Mouse (Mus musculus): ENCODE measurements around the gene B3gnt4. TPM values are rescaled to one million over a fixed set of nuclear protein-coding genes. Genes with fewer than 3 reads are reported as not detected.

B3gnt4 gene
- total RNA-seq (2014; rRNA removed) (not detected in 2 replicates), polyA plus RNA-seq (2012; rRNA removed) (not detected in 2 replicates)

DNA sequence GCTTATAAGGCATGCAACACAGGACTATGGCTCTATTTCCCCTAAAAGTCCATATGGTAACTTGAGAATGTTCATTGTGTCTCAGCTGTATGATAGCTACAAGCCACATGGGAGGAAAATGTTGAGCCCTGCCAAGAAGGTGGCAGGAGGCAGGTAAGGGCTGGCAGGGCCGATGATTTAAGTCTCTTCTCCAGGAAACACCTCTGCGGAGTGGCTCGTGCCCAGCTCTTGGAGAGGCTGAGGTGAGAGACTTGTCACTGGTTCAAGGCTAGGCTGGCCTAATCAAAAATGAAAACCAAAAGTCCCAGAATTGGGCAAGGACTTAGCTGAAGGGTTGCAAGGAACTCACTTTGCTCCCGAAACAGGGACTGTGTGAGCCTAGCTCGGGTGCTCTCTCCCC, at the start of gene B3gnt4:
TSS of gene B3gnt4 (plus strand) at position 301 of the 400 bp plus-strand sequence.
- Histone ChIP-seq H3K4me1 (ENCODE audit: control insufficient read depth, insufficient read depth, low read length) (peaks cover 3% of the 10 kb centered on the region; the same call in 1 of the 2 replicates), H3K36me3 (ENCODE audit: control insufficient read depth, insufficient read depth, low read length) (no peaks in the 10 kb centered on the region), H3K4me3 (ENCODE audit: insufficient read depth, low read depth, low read length) (no peak within 1 kb of the TSS), H3K9ac (ENCODE audit: low read depth, low read length) (no peak within 1 kb of the TSS), H3K27me3 (ENCODE audit: control insufficient read depth, insufficient read depth, low read length) (peaks cover 8% of the 10 kb centered on the region; the same call in 1 of the 2 replicates), H3K79me2 (ENCODE audit: control insufficient read depth, insufficient read depth, low read length) (no peaks in the 10 kb centered on the region), H3K27ac (replicated peaks; ENCODE audit: insufficient read depth, low read depth, low read length) (no peak within 1 kb of the TSS)
- WGBS = 83% methylated on average over 5 of the region's 5 CpGs
- no peak for DNase-seq (ENCODE audit: extremely low read depth, low read depth, low spot score)
- TF ChIP-seq CTCF (IDR thresholded peaks at IDR 0.05; ENCODE audit: low read depth, low read length) = no peak
- TF ChIP-seq POLR2A (IDR thresholded peaks at IDR 0.05; ENCODE audit: extremely low read depth, insufficient read depth, low read length) = no peak

- no peak overlapping the region for H3K4me3 ChIP-seq (ENCODE audit: insufficient read depth, low read depth, low read length)
- TF ChIP-seq POLR2A (IDR thresholded peaks at IDR 0.05; ENCODE audit: extremely low read depth, insufficient read depth, low read length) (no peak), CTCF (IDR thresholded peaks at IDR 0.05; ENCODE audit: low read depth, low read length) (no peak)
- no peak overlapping the region for H3K9ac ChIP-seq (ENCODE audit: low read depth, low read length)
- H3K79me2 ChIP-seq (ENCODE audit: control insufficient read depth, insufficient read depth, low read length) = no peaks in the 10 kb centered on the region
- WGBS = 41% methylated on average over 5 of the region's 5 CpGs
- H3K27ac ChIP-seq (replicated peaks; ENCODE audit: insufficient read depth, low read depth, low read length) = no peak overlapping the region
- H3K27me3 ChIP-seq (ENCODE audit: control insufficient read depth, insufficient read depth, low read length) = no peaks in the 10 kb centered on the region
- H3K4me1 ChIP-seq (ENCODE audit: control insufficient read depth, insufficient read depth, low read length) = no peaks in the 10 kb centered on the region
- no peak for DNase-seq (ENCODE audit: extremely low read depth, low read depth, low spot score)
- no peaks in the 10 kb centered on the region for H3K36me3 ChIP-seq (ENCODE audit: control insufficient read depth, insufficient read depth, low read length)
Measured at GRCm38 (mm10) chr5:123461420-123461819, 48.8 kb upstream of the B3gnt4 start.

DNA sequence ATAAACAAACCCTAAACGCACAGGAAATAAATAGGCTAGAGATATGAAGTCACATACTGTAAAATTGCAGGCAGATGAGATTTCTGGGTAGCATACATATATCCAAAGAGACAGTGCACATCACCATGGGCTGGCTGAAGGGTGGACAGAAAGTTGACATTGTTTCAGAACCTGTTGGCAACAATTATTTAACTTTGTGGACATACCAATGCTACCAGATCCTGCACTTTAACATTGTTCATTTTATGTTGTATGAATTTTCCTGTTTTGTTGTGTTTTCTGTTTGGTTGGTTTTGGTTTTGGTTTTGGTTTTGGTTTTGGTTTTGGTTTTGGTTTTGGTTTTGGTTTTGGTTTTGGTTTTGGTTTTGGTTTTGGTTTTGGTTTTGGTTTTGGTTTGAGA, 45.6 kb upstream of the B3gnt4 start:
- no peak for DNase-seq (ENCODE audit: extremely low read depth, low read depth, low spot score)
- 87% methylated on average over 1 of the region's 1 CpGs for WGBS
- Histone ChIP-seq H3K79me2 (ENCODE audit: control insufficient read depth, insufficient read depth, low read length) (no peaks in the 10 kb centered on the region), H3K4me1 (ENCODE audit: control insufficient read depth, insufficient read depth, low read length) (no peaks in the 10 kb centered on the region), H3K9ac (ENCODE audit: low read depth, low read length) (no peak overlapping the region), H3K4me3 (ENCODE audit: insufficient read depth, low read depth, low read length) (no peak overlapping the region), H3K27me3 (ENCODE audit: control insufficient read depth, insufficient read depth, low read length) (no peaks in the 10 kb centered on the region), H3K36me3 (ENCODE audit: control insufficient read depth, insufficient read depth, low read length) (no peaks in the 10 kb centered on the region), H3K27ac (replicated peaks; ENCODE audit: insufficient read depth, low read depth, low read length) (no peak overlapping the region)
- TF ChIP-seq POLR2A (IDR thresholded peaks at IDR 0.05; ENCODE audit: extremely low read depth, insufficient read depth, low read length) (no peak), CTCF (IDR thresholded peaks at IDR 0.05; ENCODE audit: low read depth, low read length) (no peak)

DNA sequence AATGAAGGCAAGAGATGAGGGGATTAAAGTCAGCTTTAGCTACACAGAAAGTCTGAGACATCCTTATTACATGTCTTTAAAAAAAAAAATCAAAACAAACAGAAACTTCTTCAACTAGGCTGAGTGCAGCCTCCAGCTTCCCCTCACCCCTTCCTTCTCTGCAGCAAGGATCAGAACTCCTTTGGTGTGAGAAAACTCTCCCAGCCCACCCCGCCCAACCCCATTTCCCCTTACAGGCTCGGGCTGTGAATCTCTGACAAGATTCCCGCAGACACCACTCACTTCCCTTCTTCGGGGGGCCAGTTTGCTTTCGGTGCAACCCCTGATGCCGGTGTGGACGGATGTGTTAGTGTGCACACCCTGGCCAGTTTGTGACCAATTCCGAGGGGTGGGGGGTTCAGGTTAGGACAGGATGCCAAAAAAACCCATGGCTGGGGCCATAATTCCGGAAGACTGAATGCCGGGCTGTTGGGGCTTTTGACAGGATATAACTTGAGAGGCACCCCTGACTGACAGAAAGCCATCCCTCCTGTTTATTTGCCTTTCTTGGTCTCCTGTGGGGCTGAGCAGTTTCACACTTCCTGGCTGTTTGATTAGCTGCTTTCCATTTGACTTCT, 39.4 kb upstream of the B3gnt4 start:
- WGBS = 12% methylated on average over 10 of the region's 10 CpGs

GRCm38 (mm10) chr5:123473817-123474216, 36.4 kb upstream of the B3gnt4 start:
- TF ChIP-seq POLR2A (IDR thresholded peaks at IDR 0.05; ENCODE audit: extremely low read depth, insufficient read depth, low read length) = no peak
- no peak for TF ChIP-seq CTCF (IDR thresholded peaks at IDR 0.05; ENCODE audit: low read depth, low read length)
- H3K36me3 ChIP-seq (ENCODE audit: control insufficient read depth, insufficient read depth, low read length) = no peaks in the 10 kb centered on the region

More for the DNA sequence above, 39.4 kb upstream of the B3gnt4 start:
- TF ChIP-seq CTCF (IDR thresholded peaks at IDR 0.05; ENCODE audit: low read depth, low read length) = no peak
- no peak overlapping the region for H3K4me3 ChIP-seq (ENCODE audit: insufficient read depth, low read depth, low read length)
- H3K36me3 ChIP-seq (ENCODE audit: control insufficient read depth, insufficient read depth, low read length) = no peaks in the 10 kb centered on the region
- no peaks in the 10 kb centered on the region for H3K27me3 ChIP-seq (ENCODE audit: control insufficient read depth, insufficient read depth, low read length)
- H3K79me2 ChIP-seq (ENCODE audit: control insufficient read depth, insufficient read depth, low read length) = no peaks in the 10 kb centered on the region
- H3K4me1 ChIP-seq (ENCODE audit: control insufficient read depth, insufficient read depth, low read length) = no peaks in the 10 kb centered on the region
- no peak overlapping the region; the same call in 1 of the 2 replicates for H3K9ac ChIP-seq (ENCODE audit: low read depth, low read length)
- no peak overlapping the region for H3K27ac ChIP-seq (replicated peaks; ENCODE audit: insufficient read depth, low read depth, low read length)
- no peak for DNase-seq (ENCODE audit: extremely low read depth, low read depth, low spot score)

DNA sequence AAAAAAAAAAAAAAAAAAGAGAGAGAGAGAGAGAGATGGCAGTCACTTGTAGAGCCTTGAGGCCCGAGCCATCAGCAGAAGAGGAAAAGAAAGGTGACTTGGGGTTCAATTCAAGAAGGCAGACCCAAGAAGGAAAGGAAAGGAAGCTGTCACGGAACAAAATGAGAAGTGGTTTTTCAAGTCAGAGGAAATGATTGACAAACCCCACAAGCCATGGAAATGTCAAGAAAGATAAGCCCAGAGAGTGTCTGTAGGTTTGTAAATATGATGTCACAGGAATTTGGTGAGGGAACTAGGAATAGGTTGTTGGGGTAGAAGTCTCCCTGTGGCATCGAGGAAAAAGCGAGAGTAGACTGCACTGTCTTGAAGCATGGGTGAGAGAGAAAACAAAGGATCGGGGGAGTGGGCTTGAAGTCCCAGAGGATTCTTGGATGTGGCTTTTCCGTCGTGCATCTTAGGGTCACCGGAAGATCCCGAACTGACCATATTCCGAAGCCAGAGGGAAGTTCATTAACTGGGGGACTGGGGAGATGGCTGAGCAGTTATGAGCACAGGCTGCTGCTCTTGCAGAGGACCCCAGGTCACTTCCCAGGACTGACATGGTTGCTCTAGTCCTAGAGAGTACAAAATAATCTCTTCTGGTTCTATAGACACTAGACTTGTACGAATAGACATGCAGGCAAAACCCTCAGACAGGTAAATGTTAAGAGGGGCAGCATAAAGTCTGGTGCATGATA, 22.4 kb upstream of the B3gnt4 start:
- TF ChIP-seq CTCF (IDR thresholded peaks at IDR 0.05; ENCODE audit: low read depth, low read length) (no peak), POLR2A (IDR thresholded peaks at IDR 0.05; ENCODE audit: extremely low read depth, insufficient read depth, low read length) (no peak)
- H3K4me1 ChIP-seq (ENCODE audit: control insufficient read depth, insufficient read depth, low read length) = no peaks in the 10 kb centered on the region
- 68% methylated on average over 11 of the region's 11 CpGs for WGBS
- H3K4me3 ChIP-seq (ENCODE audit: insufficient read depth, low read depth, low read length) = no peak overlapping the region
- no peaks in the 10 kb centered on the region for H3K36me3 ChIP-seq (ENCODE audit: control insufficient read depth, insufficient read depth, low read length)
- no peak overlapping the region for H3K27ac ChIP-seq (replicated peaks; ENCODE audit: insufficient read depth, low read depth, low read length)
- no peak overlapping the region for H3K9ac ChIP-seq (ENCODE audit: low read depth, low read length)
- DNase-seq (ENCODE audit: extremely low read depth, low read depth, low spot score) = no peak
- H3K79me2 ChIP-seq (ENCODE audit: control insufficient read depth, insufficient read depth, low read length) = no peaks in the 10 kb centered on the region
- H3K27me3 ChIP-seq (ENCODE audit: control insufficient read depth, insufficient read depth, low read length) = no peaks in the 10 kb centered on the region

More at GRCm38 (mm10) chr5:123473817-123474216, 36.4 kb upstream of the B3gnt4 start:
- WGBS = 81% methylated on average over 5 of the region's 5 CpGs
- H3K27ac ChIP-seq (replicated peaks; ENCODE audit: insufficient read depth, low read depth, low read length) = no peak overlapping the region
- H3K4me1 ChIP-seq (ENCODE audit: control insufficient read depth, insufficient read depth, low read length) = no peaks in the 10 kb centered on the region
- H3K4me3 ChIP-seq (ENCODE audit: insufficient read depth, low read depth, low read length) = no peak overlapping the region
- H3K9ac ChIP-seq (ENCODE audit: low read depth, low read length) = no peak overlapping the region
- no peaks in the 10 kb centered on the region for H3K27me3 ChIP-seq (ENCODE audit: control insufficient read depth, insufficient read depth, low read length)
- no peak for DNase-seq (ENCODE audit: extremely low read depth, low read depth, low spot score)
- no peaks in the 10 kb centered on the region for H3K79me2 ChIP-seq (ENCODE audit: control insufficient read depth, insufficient read depth, low read length)

Data from liver, adult 2 months (tissue).